In genomic region chr7:35802201-35802905, GRCm38 (mm10) we compare ENCODE assay signal across 8 mouse cellular contexts. TPM values are rescaled to one million over a fixed set of nuclear protein-coding genes. Genes with fewer than 3 reads are reported as not detected.
DNase-seq lines count a peak whose midpoint lies in the region; ATAC-seq lines count a peak whose summit lies in the region.

No protein-coding gene starts in this region.

- ATAC-seq in neural tube, embryonic 11.5 days (ENCODE audit: insufficient read depth, low FRiP score, low TSS enrichment) = peak; percentile 85
- ATAC-seq in forebrain, embryonic 13.5 days = peak; percentile 89
- peak; percentile 90 for ATAC-seq in midbrain, embryonic 14.5 days (ENCODE audit: low FRiP score, low TSS enrichment)

- no peak for DNase-seq in neural tube, embryonic 11.5 days (ENCODE audit: low spot score)
- no peak for DNase-seq in neural tube, embryonic 10.5 days (ENCODE audit: extremely low spot score, low spot score)
- DNase-seq in kidney, postnatal 10 days = peak; percentile 23
- no peak for DNase-seq in midbrain, embryonic 14.5 days
- no peak for DNase-seq in urinary bladder, postnatal 10 days (ENCODE audit: low spot score)
- DNase-seq in urinary bladder, postnatal 4 days (ENCODE audit: low spot score in 2 of 2) = no peak

- peaks cover 10% of the 10 kb centered on the region for H3K36me3 ChIP-seq in neural tube, embryonic 11.5 days (ENCODE audit: control insufficient read depth, insufficient read depth, low read length)
- peaks cover 34% of the 10 kb centered on the region for H3K36me3 ChIP-seq in forebrain, embryonic 13.5 days (ENCODE audit: poor library complexity, severe bottlenecking)
- peaks cover 36% of the 10 kb centered on the region for H3K36me3 ChIP-seq in midbrain, embryonic 14.5 days (ENCODE audit: control insufficient read depth, insufficient read depth, low read length)

- no peaks in the 10 kb centered on the region for H3K27me3 ChIP-seq in neural tube, embryonic 11.5 days (ENCODE audit: control insufficient read depth, insufficient read depth, low read length)
- no peaks in the 10 kb centered on the region; the same call in 1 of the 2 replicates for H3K27me3 ChIP-seq in forebrain, embryonic 13.5 days
- H3K27me3 ChIP-seq in midbrain, embryonic 14.5 days (ENCODE audit: control insufficient read depth, insufficient read depth, low read length) = no peaks in the 10 kb centered on the region

- no peaks in the 10 kb centered on the region for H3K9me3 ChIP-seq in neural tube, embryonic 11.5 days (ENCODE audit: control insufficient read depth, low read length)
- H3K9me3 ChIP-seq in forebrain, embryonic 13.5 days (replicated peaks) = no peaks in the 10 kb centered on the region
- H3K9me3 ChIP-seq in midbrain, embryonic 14.5 days (ENCODE audit: control insufficient read depth, low read length) = no peaks in the 10 kb centered on the region

- H3K4me3 ChIP-seq in neural tube, embryonic 11.5 days (ENCODE audit: low read depth, low read length) = peak overlapping the region; percentile 87
- H3K4me3 ChIP-seq in brown adipose tissue, adult 24 weeks (ENCODE audit: insufficient read depth, low read depth, low read length) = peak overlapping the region; percentile 95
- H3K4me3 ChIP-seq in forebrain, embryonic 13.5 days = peak overlapping the region; percentile 93
- H3K4me3 ChIP-seq in midbrain, embryonic 14.5 days (replicated peaks; ENCODE audit: low read depth, low read length) = peak overlapping the region; percentile 94

- H3K27ac ChIP-seq in neural tube, embryonic 11.5 days (ENCODE audit: low read depth, low read length) = peak overlapping the region; percentile 77
- H3K27ac ChIP-seq in brown adipose tissue, adult 24 weeks (replicated peaks; ENCODE audit: low read depth, low read length) = peak overlapping the region; percentile 38
- peak overlapping the region; percentile 83 for H3K27ac ChIP-seq in forebrain, embryonic 13.5 days
- H3K27ac ChIP-seq in midbrain, embryonic 14.5 days (replicated peaks; ENCODE audit: low read depth, low read length) = peak overlapping the region; percentile 92

- H3K9ac ChIP-seq in neural tube, embryonic 11.5 days (ENCODE audit: low read length) = peak overlapping the region; percentile 98
- peak overlapping the region; percentile 98 for H3K9ac ChIP-seq in forebrain, embryonic 13.5 days
- H3K9ac ChIP-seq in midbrain, embryonic 14.5 days (replicated peaks; ENCODE audit: low read length) = peak overlapping the region; percentile 97

- peaks cover 5% of the 10 kb centered on the region; the same call in 1 of the 2 replicates for H3K4me1 ChIP-seq in neural tube, embryonic 11.5 days (ENCODE audit: control insufficient read depth, insufficient read depth, low read length)
- no peaks in the 10 kb centered on the region for H3K4me1 ChIP-seq in brown adipose tissue, adult 24 weeks (ENCODE audit: control insufficient read depth, insufficient read depth, insufficient read length, low read length)
- peaks cover 15% of the 10 kb centered on the region for H3K4me1 ChIP-seq in forebrain, embryonic 13.5 days
- peaks cover 8% of the 10 kb centered on the region; the same call in 1 of the 2 replicates for H3K4me1 ChIP-seq in midbrain, embryonic 14.5 days (ENCODE audit: control insufficient read depth, insufficient read depth, low read length)

- under 1% methylated on average over 39 of the region's 49 CpGs for WGBS in neural tube, embryonic 11.5 days
- WGBS in forebrain, embryonic 13.5 days = under 1% methylated on average over 43 of the region's 49 CpGs
- WGBS in midbrain, embryonic 14.5 days = under 1% methylated on average over 49 of the region's 49 CpGs

- peak overlapping the region; percentile 81 for H3K4me2 ChIP-seq in neural tube, embryonic 11.5 days (ENCODE audit: low read depth)
- H3K4me2 ChIP-seq in forebrain, embryonic 13.5 days = peak overlapping the region; percentile 92
- H3K4me2 ChIP-seq in midbrain, embryonic 14.5 days (ENCODE audit: low read length) = peak overlapping the region; percentile 91

RNA-seq across cellular contexts. Expression of gene Zfp507, which starts 0.5 kb away (rescaled TPM):
- polyA plus RNA-seq in neural tube, embryonic 11.5 days (2014; fragmentation: Nextera tagmentation; extraction: Ambion mirVana) = 15.8 and 18.1 TPM in 2 replicates
- polyA plus RNA-seq in brown adipose tissue, adult 24 weeks (2012; ENCODE audit: insufficient read depth, insufficient read length, missing spikeins) = 3.8 TPM in 2 replicates
- 16.9 and 18.2 TPM in 2 replicates for polyA plus RNA-seq in forebrain, embryonic 13.5 days (2015; fragmentation: Nextera tagmentation; extraction: Ambion mirVana)
- polyA plus RNA-seq in midbrain, embryonic 14.5 days (2014; fragmentation: Nextera tagmentation; extraction: Ambion mirVana) = 14.2 and 14.7 TPM in 2 replicates

RNA-seq across cellular contexts. Expression of gene Dpy19l3, which starts 48.1 kb away (rescaled TPM):
- 26.5 and 34.2 TPM in 2 replicates for polyA plus RNA-seq in neural tube, embryonic 11.5 days (2014; fragmentation: Nextera tagmentation; extraction: Ambion mirVana)
- polyA plus RNA-seq in brown adipose tissue, adult 24 weeks (2012; ENCODE audit: insufficient read depth, insufficient read length, missing spikeins) = 0.75 and 1.5 TPM in 2 replicates
- polyA plus RNA-seq in forebrain, embryonic 13.5 days (2015; fragmentation: Nextera tagmentation; extraction: Ambion mirVana) = 31.3 and 40.2 TPM in 2 replicates
- 44.1 and 52.7 TPM in 2 replicates for polyA plus RNA-seq in midbrain, embryonic 14.5 days (2014; fragmentation: Nextera tagmentation; extraction: Ambion mirVana)

Comparison
In these comparisons a context has a peak if more than half of its experiments do, and no peak if none do; other contexts are left out.
1. H3K27ac ChIP-seq: peak in every context shown above with its lines; median percentile 92 in midbrain, embryonic 14.5 days; 83 in forebrain, embryonic 13.5 days; 77 in neural tube, embryonic 11.5 days; 38 in brown adipose tissue, adult 24 weeks.
2. RNA of gene Dpy19l3, which starts 48.1 kb away (polyA plus RNA-seq): 44.1 to 52.7 TPM in midbrain, embryonic 14.5 days, 26.5 to 34.2 TPM in neural tube, embryonic 11.5 days and 31.3 to 40.2 TPM in forebrain, embryonic 13.5 days; 0.75 to 1.5 TPM in brown adipose tissue, adult 24 weeks; every median in the first group is over 10 times any median in the second.
3. Peak in every context shown above with its lines, with median percentiles within 50 percentile points of each other: ATAC-seq, H3K4me2 ChIP-seq, H3K4me3 ChIP-seq and H3K9ac ChIP-seq.